Mouse (Mus musculus): ENCODE measurements around the gene Ggps1. TPM values are rescaled to one million over a fixed set of nuclear protein-coding genes. Genes with fewer than 3 reads are reported as not detected.

Gene Ggps1
- total RNA-seq, 2 experiments from 2014 or later: 12.8 to 16.8 TPM

Other genes starting within 250 kb of the Ggps1 start
- gene B3galnt2, start 109.0 kb downstream of the Ggps1 start, total RNA-seq (2021): 10 to 100 TPM; 35.9 to 40.2 TPM
- 10 to 100 TPM; 17.6 to 19.2 TPM for gene Tbce, start 23.9 kb downstream of the Ggps1 start, total RNA-seq (2021)
- 10 to 100 TPM; 10.9 to 13.4 TPM for gene Arid4b, start 256 bp downstream of the Ggps1 start, total RNA-seq (2021)